Mouse (Mus musculus) small intestine, adult 2 months (tissue): ENCODE data around the gene Gpx5.
A peak's percentile ranks its signal among the peaks of the same experiment; 100 is the strongest.

Source experiments
- CTCF ChIP-seq: fragments of 200-500 bp; IDR thresholded peaks from 2 replicates; pipeline ENCODE4 v1.5.1; 2012; ENCODE audit warnings: low read depth, mild to moderate bottlenecking, control low read depth, inconsistent platforms, low read length, moderate library complexity, mixed read lengths; ENCODE audit not compliant: insufficient replicate concordance, insufficient read length; ENCODE audit errors: extremely low read depth
- POLR2A ChIP-seq: fragments of 200-500 bp; IDR thresholded peaks from 2 replicates; pipeline ENCODE4 v1.6.1; 2012; ENCODE audit warnings: low read depth, mild to moderate bottlenecking, control low read depth, inconsistent platforms, low read length, moderate library complexity

GRCm38 (mm10) chr13:21326657-21327211, 34.2 kb upstream of the Gpx5 start:
- TF ChIP-seq POLR2A: no peak
- peak; percentile 92 for TF ChIP-seq CTCF
